Mouse (Mus musculus) embryonic facial prominence, embryonic 10.5 days (tissue): Measurements from ENCODE around the gene Cd207. TPM values are rescaled to one million over a fixed set of nuclear protein-coding genes. Genes with fewer than 3 reads are reported as not detected.

Experiments
- DNase-seq: peaks from one replicate; pipeline ENCODE4 v3.0.0-alpha.2; 2017; ENCODE audit warnings: low spot score
- H3K27ac ChIP-seq: fragments of 300-500 bp; sonication (generic); replicated peaks from 2 replicates; pipeline ENCODE4 v1.5.1; 2016; ENCODE audit warnings: mild to moderate bottlenecking
- H3K27me3 ChIP-seq: fragments of 300-500 bp; sonication (generic); replicated peaks from 2 replicates; pipeline ENCODE4 v1.6.1; 2016; ENCODE audit warnings: low read depth, mild to moderate bottlenecking; ENCODE audit not compliant: poor library complexity, severe bottlenecking
- H3K36me3 ChIP-seq: fragments of 300-500 bp; sonication (generic); replicated peaks from 2 replicates; pipeline ENCODE4 v1.6.1; 2016; ENCODE audit warnings: mild to moderate bottlenecking, moderate library complexity
- H3K4me1 ChIP-seq: fragments of 300-500 bp; sonication (generic); 2 replicates; pipeline ENCODE4 v1.6.1; 2016
- H3K4me3 ChIP-seq: fragments of 300-500 bp; sonication (generic); 2 replicates; pipeline ENCODE4 v1.5.1; 2016; ENCODE audit warnings: mild to moderate bottlenecking, moderate library complexity
- H3K9me3 ChIP-seq: fragments of 300-500 bp; sonication (generic); 2 replicates; pipeline ENCODE4 v1.6.1; 2016; ENCODE audit warnings: mild to moderate bottlenecking
- WGBS: fragments of 180-500 bp; shearing (Covaris S2); methylation state at CpG from one replicate; pipeline ENCODE4 v1.1.7; 2016; 5-methylcytosine and 5-hydroxymethylcytosine counted together
- polyA plus RNA-seq: library from polyadenylated mRNA; unstranded; fragments of >200 nt; fragmentation: Nextera tagmentation; extraction: Ambion mirVana; gene quantifications from 2 replicates; pipeline ENCODE4 v1.2.1, GENCODE M21; 2016

The Cd207 gene
- polyA plus RNA-seq, 1 experiment from 2014 or later = not detected

DNA sequence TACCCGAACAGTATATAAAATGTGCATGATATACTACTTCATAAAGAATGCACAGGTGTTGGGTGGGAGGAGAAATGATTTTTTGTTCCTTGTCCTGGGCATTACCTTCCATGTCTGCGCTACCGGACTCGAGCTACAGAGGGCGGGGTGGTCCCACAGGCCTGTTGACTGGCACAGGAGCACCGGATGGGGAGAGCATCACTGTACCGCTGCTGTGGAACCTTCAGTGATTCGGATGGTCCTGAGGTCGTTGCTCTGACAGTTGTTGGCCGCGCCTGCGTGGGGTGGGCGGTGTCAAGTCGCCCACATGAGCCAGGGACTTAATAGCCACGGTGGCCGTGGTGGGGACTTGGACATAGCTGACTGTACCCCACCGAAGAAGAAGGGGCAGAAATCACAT, 50.9 kb downstream of the Cd207 start:
- Histone ChIP-seq H3K36me3 (no peaks in the 10 kb centered on the region), H3K9me3 (no peaks in the 10 kb centered on the region), H3K4me3 (no peak overlapping the region), H3K27ac (no peak overlapping the region), H3K4me1 (no peaks in the 10 kb centered on the region), H3K27me3 (peaks cover 6% of the 10 kb centered on the region; the same call in 1 of the 2 replicates)
- WGBS = 66% methylated on average over 17 of the region's 17 CpGs
- no peak for DNase-seq

Other genes with a start within 250 kb of the Cd207 start
- gene Tet3, start 218.8 kb downstream of the Cd207 start, polyA plus RNA-seq = 45.1 and 50.0 TPM in 2 replicates
- gene Dguok, start 170.9 kb downstream of the Cd207 start, polyA plus RNA-seq = 61.0 and 62.1 TPM in 2 replicates
- gene Actg2, start 141.6 kb downstream of the Cd207 start, polyA plus RNA-seq = 1.1 and 1.2 TPM in 2 replicates
- gene Stambp, start 105.1 kb downstream of the Cd207 start, polyA plus RNA-seq = 14.6 and 16.6 TPM in 2 replicates
- gene Clec4f, start 21.7 kb downstream of the Cd207 start, polyA plus RNA-seq = not detected in 2 replicates
- gene Vax2, start 33.4 kb upstream of the Cd207 start, polyA plus RNA-seq = 3.7 and 4.8 TPM in 2 replicates
- not detected in 2 replicates for gene Atp6v1b1, start 65.1 kb upstream of the Cd207 start, polyA plus RNA-seq
- 0.11 and 0.15 TPM in 2 replicates for gene Ankrd53, start 84.8 kb upstream of the Cd207 start, polyA plus RNA-seq
- 76.0 and 79.7 TPM in 2 replicates for gene Tex261, start 98.0 kb upstream of the Cd207 start, polyA plus RNA-seq
- gene Nagk, start 117.1 kb upstream of the Cd207 start, polyA plus RNA-seq = 22.1 and 26.8 TPM in 2 replicates
- 19.3 and 19.4 TPM in 2 replicates for gene Paip2b, start 153.9 kb upstream of the Cd207 start, polyA plus RNA-seq
- gene Zfp638, start 189.3 kb upstream of the Cd207 start, polyA plus RNA-seq = 69.8 and 71.0 TPM in 2 replicates